Mouse (Mus musculus): ENCODE measurements at regions not wholly inside any gene's neighbourhood (a gene's known extent, or its start where the extent isn't known, plus 50 kb on each side); places are given as distances from the start of the nearest gene placed in this dataset.
A peak's percentile ranks its signal among the peaks of the same experiment; 100 is the strongest.

DNA sequence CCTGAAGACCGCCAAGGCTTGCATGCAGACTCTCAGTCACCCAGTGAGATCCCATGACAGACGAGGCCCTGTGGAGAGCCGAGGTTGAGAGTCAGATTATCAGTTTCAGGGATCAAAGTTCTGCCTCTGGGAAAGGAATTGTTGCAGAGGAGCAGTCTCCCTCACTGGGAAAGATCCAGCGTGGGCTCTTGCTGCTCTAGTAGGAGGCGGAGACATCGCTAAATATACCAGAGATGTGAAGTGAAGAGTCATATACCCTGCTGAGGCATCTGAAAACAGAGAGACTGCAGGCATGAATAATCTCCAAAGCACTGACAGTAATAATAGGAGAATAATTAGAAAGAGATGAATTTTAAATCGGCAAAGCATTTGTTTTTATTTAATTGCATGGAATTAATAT, 106.6 kb upstream of the Auts2 start:
- DNase-seq (ENCODE audit: low spot score in 2 of 2) = peak in 1 of 2 experiments; percentile 8
- intact Hi-C loops (cut with DNase I) = no loop called here

DNA sequence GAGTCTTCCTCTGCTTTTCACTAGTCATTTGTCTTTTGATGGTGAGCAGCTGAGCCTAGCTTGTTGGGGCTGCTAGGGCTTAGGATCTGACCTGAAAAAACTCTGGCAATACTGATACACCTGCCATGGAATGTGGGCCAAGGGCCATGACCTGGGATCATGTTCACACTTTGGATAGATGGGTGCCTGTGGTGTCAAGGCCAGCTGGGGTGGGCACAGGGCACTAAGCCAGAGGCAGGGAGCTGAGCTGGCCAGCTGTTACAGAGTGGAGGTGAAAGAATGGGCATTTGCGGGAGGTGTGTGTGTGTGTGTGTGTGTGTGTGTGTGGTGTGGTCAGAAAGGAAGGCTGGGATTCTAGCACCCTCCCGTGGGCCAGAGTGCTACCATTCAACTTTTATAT, 105.6 kb upstream of the Auts2 start:
- intact Hi-C loops (cut with DNase I) = no loop called here
- no peak for DNase-seq (ENCODE audit: low spot score in 2 of 2)

DNA sequence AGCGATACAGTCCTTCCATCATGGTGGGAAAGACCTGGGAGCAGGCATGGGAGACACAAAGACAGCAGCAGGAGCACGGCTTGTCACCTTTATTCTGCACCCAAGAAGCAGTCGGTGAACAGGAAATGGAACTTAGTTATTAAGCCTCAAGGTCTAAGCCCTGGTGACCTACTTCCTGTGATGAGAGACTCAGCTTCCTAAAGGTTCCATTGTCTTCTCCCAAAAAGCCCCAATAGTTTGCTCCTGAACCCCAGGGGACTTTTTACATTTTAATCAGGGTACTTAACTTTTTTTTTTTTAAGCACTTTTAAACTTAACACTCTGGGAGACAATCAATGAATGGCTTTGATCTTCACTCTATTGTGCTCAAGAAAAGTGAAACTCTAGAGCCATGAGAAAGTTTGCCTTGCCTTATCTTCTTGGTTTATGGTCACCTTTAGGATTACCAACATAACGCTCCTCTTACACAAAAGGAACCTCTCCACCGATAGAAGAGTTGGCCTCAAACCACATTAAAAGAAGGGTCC, 101.6 kb upstream of the Auts2 start:
- intact Hi-C loops (cut with DNase I) = no loop called here
- DNase-seq (ENCODE audit: low spot score in 2 of 2) = no peak

DNA sequence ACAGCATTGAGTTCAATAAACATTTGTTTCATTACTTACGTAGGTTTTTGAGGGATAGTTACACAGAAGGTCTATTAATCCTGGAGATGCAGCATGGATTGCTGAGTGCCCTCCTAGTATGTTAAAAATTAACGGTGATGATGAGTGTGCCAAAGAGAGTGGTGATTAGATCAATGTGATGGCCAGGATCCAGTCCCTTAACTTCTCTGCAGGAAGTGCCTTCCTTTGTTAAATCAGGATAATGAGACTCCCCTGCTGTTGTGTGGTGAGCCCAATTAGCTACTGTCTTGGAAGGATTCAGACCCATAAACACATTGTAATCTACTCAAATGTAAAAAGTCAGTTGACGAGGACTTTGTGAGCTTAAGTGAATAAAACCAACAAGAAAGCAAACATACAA, 100.1 kb upstream of the Auts2 start:
- DNase-seq (ENCODE audit: low spot score in 2 of 2) = no peak
- intact Hi-C loops (cut with DNase I) = no loop called here

DNA sequence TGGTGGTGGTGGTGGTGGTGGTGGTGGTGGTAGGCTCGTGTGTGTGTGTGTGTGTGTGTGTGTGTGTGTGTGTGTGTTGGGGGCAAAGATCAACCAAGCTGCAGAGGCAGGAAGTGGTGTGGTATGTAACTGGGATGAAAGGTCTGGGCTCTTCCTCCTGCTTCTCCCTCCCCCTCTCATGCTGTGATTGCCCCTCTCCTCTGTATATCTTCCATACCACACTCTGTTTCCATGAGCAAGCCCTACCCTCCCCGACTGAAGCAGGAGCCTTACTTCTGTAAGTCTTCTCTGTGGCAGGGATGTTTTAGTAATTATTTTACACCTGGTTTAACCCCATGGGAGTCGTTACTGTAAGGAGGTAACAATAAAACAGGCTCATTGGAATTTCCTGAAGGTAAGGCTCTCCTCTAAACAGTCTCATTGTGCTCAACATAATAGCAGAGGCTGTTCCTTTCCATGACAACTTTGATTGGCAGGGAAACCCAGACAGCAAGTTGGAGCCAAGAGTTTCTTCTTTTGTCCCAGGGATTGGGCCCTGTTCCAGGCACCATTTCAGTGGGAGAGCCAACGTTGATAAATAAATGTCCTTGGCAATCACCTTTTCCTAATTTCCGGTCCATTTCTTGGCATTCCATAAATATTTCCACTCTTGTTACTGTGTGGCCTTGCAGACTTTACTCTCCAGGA, 90.2 kb upstream of the Auts2 start:
- DNase-seq (ENCODE audit: low spot score in 2 of 2) = no peak
- intact Hi-C loops (cut with DNase I) = no loop called here

DNA sequence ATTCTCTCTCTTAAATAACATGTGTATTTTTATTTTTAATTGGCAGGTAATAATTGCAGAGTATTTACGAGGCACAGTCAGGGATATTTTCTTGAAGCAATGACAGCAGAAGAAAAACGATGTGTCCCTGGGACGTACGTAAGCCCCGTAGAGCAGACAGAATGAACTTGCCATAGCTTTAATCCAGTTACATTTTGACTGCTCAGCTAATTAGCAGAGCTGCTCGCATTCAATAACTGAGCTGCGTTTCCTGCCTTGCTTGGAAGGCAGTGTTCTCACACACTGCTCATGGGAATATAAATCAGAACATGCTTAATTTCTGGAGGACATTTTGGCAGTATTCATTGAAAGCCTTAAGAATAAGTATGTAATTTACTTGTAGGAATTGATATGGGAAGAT, 78.6 kb upstream of the Auts2 start:
- intact Hi-C loops (cut with DNase I) = no loop called here
- DNase-seq (ENCODE audit: low spot score in 2 of 2) = no peak

DNA sequence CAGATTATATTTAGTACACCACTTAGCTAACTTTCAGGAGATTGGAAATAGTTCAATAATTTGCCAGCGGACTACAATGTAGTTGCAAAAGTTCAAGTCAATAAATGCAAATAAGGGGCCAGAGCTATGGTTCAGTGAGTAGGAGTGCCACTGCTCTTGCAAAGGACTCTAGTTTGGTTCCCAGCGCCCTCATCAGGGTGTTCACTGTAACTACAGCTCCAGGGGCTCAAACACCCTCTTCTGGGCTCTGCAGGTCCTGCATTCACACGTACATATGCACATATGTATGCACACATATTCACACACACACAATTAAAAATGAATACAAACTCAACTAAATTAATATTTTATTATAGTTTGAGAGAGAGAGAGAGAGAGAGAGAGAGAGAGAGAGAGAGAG, 74.1 kb upstream of the Auts2 start:
- intact Hi-C loops (cut with DNase I) = no loop called here
- no peak for DNase-seq (ENCODE audit: low spot score in 2 of 2)

DNA sequence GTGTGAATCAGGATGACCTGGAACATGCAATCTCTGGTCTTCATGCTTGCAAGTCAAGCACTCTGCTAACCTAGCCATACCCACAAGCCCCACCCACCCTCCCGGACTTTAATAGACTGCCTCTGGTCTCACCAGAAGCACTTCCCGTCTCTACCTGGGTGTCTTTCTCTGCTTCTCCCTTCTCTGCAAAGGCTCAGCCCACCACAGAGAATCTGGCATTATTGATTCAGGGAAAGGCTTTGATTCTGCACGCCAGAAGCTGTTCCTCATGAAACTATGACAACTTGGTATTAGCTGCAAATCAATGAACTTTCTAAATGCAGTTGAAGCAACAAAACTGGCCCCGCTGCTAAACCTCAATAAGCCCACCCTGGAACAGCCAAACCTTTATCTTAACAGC, 66.1 kb upstream of the Auts2 start:
- DNase-seq (ENCODE audit: low spot score in 2 of 2) = no peak
- intact Hi-C loops (cut with DNase I) = no loop called here

DNA sequence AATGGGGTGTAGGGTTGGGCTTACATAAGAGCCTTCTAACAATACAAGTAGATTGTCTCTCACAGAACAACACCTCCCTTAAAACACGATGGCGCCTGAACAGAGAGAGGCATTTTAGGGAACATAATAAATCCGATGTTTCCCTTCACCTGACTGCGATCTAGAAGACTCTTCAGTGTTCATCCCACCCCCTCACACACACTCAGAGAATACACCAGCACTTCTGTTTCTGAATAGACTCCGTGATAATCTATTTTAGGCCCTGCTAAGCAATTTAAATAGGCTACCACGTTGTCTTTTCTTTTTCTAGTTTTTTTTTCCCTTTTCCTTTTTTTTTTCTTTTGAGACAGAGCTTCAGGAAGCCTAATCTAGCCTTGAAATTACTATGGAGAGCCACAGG, 63.1 kb upstream of the Auts2 start:
- peak in 1 of 2 experiments; percentile 8 for DNase-seq (ENCODE audit: low spot score in 2 of 2)
- intact Hi-C loops (cut with DNase I) = no loop called here

DNA sequence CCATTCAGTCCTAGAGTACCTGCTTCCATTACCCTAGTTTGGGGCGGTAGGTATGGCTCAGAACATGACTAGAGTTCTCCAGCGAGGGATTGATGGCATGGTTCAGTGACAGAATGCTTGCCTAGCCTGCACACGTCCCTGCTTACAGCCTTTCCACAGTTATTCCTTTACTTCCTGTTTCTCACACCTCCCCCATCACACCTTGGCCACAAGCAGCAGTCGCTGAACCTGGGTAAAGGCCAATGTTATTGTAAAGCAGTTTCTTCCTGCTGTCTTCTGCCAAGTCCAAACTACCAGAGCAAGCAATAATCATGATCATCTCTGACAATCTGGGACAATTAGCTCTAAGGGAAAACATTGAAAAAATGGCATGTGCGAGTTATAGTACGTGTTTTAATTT, 51.7 kb upstream of the Auts2 start:
- DNase-seq (ENCODE audit: low spot score in 2 of 2) = no peak
- intact Hi-C loops (cut with DNase I) = no loop called here

All from left cerebral cortex, postnatal 36 days (tissue).